Mouse (Mus musculus) gastrocnemius, postnatal 14 days (tissue): Measurements from ENCODE around the gene Kcnip1. TPM values are rescaled to one million over a fixed set of nuclear protein-coding genes. Genes with fewer than 3 reads are reported as not detected.

Source experiments
- DNase-seq: peaks from one replicate; pipeline ENCODE4 v3.0.0; 2021; ENCODE audit warnings: mixed read lengths
- intact Hi-C: fragments of 180-260 bp; cut with DNase I; formaldehyde crosslinking; loops from one replicate; pipeline ENCODE4 v1.15.1; 2025; ENCODE audit warnings: low total_unique reads
- total RNA-seq, 2 experiments: library from RNA; stranded (reverse); gene quantifications; 2 replicates each; pipeline ENCODE4 v1.2.3; 2021

Kcnip1 gene
- total RNA-seq, 2 experiments from 2014 or later, result 0.20 TPM; not detected in 1

DNA sequence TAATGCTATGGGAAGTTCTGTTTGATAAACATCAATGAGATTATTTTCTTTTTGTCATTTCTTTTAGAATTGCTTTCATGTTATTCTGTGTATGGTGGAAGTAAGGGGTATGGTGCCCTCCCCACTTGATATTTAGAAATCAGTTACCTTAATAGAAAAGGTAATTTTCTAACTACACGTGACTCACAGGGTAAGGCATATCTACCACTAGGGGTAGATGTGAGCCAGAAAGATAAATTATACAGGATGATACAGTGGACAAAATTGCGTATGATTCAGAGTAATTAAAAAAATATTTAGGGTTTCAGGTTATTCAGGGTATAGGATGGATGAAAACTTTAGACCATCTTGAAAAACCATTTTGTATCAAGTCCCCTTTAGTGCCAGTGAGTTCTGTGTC lies 343.6 kb downstream of the Kcnip1 start:
- intact Hi-C loops, result no loop called here
- DNase-seq, result no peak

DNA sequence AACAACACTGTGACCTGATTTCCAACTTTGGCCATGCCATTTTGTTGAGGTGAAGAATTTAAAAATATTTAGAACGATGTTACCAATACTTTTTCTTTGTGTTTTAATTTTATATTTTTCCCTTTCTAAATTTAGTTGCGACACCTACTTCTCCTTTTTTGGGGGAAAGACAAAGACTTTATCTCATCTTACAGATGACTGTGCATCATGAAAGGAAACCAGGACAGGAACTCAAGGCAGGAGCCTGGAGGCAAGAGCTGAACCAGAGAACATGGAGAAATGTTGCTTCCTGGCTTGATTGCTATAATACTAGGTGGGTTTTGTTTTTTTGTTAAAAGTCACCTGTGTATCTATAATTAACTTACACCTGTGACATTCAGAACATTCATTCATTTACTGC lies 355.8 kb downstream of the Kcnip1 start:
- no peak for DNase-seq
- intact Hi-C loops, result no loop called here

DNA sequence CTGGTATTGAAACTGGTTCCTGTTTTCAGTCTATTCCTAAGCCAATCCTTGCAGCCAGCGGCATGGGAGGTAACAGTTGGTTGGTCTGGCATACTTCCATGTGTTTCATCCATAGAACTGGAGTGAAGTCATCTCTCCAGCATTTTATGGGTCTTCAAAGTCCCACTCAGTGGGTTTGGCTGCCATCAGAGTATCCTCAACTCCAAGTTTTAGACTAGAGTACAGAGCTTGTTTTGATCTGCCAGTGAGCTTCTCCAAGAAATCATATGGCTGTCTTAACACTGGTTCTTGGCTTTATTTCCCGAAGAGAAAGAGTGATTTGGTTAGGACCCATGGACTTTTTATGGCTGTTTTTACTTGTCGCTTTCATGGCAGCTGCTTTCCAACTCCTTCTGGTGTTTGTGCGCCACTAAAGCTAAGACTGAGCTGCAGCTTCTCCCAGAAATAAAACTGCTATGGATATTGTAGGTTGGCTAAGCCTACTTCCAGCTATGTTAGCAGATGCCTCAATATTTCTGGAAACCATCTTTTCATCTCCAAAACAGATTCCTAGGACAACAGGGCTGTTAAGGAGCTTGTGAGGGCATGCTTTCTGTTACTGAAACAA lies 365.7 kb downstream of the Kcnip1 start:
- intact Hi-C loops, result no loop called here
- DNase-seq, result no peak

DNA sequence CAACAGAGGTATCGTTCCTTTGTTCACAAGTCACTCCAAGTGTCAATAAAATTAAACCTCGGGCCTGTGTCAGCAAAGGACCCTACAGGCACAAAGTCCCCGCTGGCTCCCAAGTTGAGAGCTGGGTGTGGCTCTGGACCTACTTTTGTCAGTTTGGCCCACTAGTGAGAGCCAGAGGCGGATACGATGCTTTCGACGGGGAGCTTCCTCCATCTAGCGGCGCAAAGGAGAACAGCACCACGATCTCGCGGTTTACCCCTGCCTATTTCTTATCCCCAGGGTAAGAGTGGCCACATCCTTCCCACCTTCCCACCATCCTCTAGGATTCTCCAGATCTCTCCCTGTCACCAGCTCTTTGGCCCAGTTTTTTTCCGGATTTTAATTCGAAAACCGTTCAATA lies 378.7 kb downstream of the Kcnip1 start:
- peak; percentile 60 for DNase-seq
- intact Hi-C loops, result loop anchor here (5.0 kb wide), 2 partner anchors 47 to 437 kb away; no protein-coding TSS in a partner anchor

GRCm38 (mm10) chr11:33607784-33608183 lies 385.2 kb downstream of the Kcnip1 start:
- intact Hi-C loops, result no loop called here
- no peak for DNase-seq

DNA sequence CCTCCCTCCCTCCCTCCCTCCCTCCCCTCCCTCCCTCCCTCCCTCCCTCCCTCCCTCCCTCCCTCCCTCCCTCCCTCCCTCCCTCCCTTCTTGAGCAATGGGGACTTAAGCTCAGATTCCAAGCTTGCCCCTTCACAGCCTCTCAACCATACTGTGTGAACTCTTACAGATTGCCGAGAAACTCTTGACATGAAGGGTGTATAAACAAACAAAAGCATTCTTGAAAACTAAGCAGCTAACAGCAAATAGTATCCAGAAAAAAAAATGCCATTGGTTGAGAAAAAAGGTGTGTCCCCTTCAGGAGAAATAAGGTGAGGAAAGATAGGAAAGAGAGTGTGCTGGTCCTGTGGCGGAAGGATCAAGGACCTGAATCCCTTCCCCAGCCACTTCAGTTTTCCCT lies 389.8 kb downstream of the Kcnip1 start:
- intact Hi-C loops, result no loop called here

GRCm38 (mm10) chr11:33598986-33599385 lies 394.0 kb downstream of the Kcnip1 start, which contains the start of gene D130052B06Rik:
TSS of gene D130052B06Rik (plus strand) at chr11:33599302.
- intact Hi-C loops, result no loop called here
- no peak for DNase-seq

More for the DNA sequence above, 389.8 kb downstream of the Kcnip1 start:
- no peak for DNase-seq

DNA sequence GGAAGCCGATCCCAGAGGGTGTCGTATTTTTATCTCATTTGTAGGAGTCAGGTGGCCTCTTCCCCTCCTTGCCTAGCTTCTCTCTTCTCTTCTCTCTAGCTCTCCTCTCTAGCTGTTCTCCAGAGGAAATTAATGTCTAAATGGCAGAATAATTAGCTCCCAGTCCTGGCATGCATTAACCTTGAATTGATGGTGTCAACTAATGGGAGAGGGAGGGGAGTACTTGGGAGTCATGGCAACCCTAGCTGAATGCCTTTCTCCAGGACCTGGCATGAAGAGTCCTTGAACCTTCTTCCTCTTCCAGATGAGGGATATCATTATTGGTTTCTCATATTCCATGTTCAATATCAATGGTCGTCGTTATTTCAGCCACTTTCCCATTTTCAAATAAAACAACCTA lies 396.3 kb downstream of the Kcnip1 start:
- intact Hi-C loops, result no loop called here

DNA sequence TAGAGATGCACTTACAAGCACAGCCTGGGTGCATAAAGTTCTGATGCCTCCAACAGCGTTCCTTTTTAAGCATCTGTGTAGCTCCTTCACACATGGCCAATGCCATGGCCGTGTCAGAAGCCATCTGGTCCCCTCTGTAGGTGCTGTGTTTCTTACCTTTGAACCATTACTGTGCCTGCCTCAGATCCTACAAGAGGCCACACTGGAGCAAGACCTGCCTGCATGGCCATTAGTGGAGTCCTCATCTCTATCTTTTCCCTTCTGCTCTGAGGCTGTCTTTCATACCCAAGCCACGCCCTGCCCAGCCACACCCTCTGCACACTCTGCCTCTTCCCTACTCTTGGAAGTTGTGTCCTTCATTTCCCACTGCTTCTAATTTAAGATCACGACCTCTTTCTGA lies 400.1 kb downstream of the Kcnip1 start:
- intact Hi-C loops, result no loop called here
- DNase-seq, result no peak

More for the DNA sequence above, 396.3 kb downstream of the Kcnip1 start:
- DNase-seq, result no peak

DNA sequence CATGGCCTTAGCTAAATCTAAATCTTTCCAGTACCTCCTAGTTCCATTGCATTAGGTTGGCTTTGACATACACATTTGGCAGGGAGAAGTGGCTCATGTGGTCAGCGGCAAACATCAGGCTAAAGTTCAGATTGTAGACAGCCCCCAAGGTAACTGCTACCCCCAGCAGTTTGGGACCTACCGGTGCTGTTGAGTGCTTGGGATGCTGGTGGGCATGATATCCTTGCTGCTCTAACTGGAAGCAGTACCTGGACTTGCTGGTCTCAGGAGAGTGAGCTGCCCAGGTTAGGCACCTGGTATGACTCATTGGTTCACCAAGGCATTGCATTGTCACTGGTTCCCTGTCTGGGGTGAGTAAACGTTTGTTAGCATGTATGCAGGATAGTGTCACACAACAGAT lies 402.2 kb downstream of the Kcnip1 start:
- DNase-seq, result no peak

GRCm38 (mm10) chr11:33586614-33587013 lies 406.3 kb downstream of the Kcnip1 start:
- DNase-seq, result no peak
- intact Hi-C loops, result no loop called here

More for the DNA sequence above, 402.2 kb downstream of the Kcnip1 start:
- intact Hi-C loops, result no loop called here

DNA sequence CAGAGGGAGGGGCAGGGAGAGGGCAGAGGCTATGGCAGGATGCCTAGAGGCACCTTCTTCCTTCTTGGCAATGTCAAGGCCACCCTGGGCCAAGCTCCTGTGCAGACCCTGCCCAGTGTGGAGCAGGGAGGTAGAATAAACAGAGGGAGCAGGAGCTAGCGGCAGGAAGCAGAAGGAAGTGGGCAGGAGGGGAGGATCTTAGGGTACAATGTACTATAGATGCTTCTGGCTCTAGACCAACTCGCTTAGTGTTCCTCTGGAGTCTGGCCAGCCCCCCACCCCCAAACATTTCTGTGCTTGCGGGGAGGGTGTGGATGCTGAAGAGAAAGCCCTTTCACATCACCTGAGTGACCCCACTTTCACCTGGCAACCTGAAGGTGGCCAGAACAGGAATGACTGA lies 413.3 kb downstream of the Kcnip1 start:
- DNase-seq, result no peak
- intact Hi-C loops, result no loop called here

Other genes with a start within 250 kb of the Kcnip1 start
- gene Kcnmb1, start 30.1 kb downstream of the Kcnip1 start, total RNA-seq, result under 1 TPM; 0.13 to 0.29 TPM
- 1 to 10 TPM; 1.2 to 1.5 TPM for gene Lcp2, start 53.8 kb upstream of the Kcnip1 start, total RNA-seq
- gene 4930469K13Rik, start 105.4 kb upstream of the Kcnip1 start, total RNA-seq, result not detected
- gene Foxi1, start 214.9 kb upstream of the Kcnip1 start, total RNA-seq, result not detected